Mouse (Mus musculus) cerebellum, adult 2 months (tissue): ENCODE results near the gene Gm16181. TPM values are rescaled to one million over a fixed set of nuclear protein-coding genes. Genes with fewer than 3 reads are reported as not detected.

ENCODE experiments used
- DNase-seq, 2 experiments: peaks; one replicate each; pipeline ENCODE4 v3.0.0; 2021
- H3K27ac ChIP-seq: fragments of 200-500 bp; 2 replicates; pipeline ENCODE4 v1.5.1; 2012; ENCODE audit warnings: low read length, control low read depth, inconsistent platforms; ENCODE audit not compliant: insufficient read depth
- H3K27me3 ChIP-seq: fragments of 200-500 bp; 2 replicates; pipeline ENCODE4 v1.6.1; 2012; ENCODE audit warnings: inconsistent platforms, mild to moderate bottlenecking, low read length, moderate library complexity; ENCODE audit not compliant: control insufficient read depth, insufficient read depth
- H3K4me1 ChIP-seq: fragments of 200-500 bp; 2 replicates; pipeline ENCODE4 v1.6.1; 2011; ENCODE audit warnings: low read length; ENCODE audit not compliant: control insufficient read depth, insufficient read depth
- H3K4me3 ChIP-seq: fragments of 200-500 bp; replicated peaks from 2 replicates; pipeline ENCODE3; 2011; ENCODE audit warnings: mild to moderate bottlenecking, low read depth, low read length, control low read depth; ENCODE audit not compliant: insufficient read depth
- CTCF ChIP-seq: fragments of 200-500 bp; IDR thresholded peaks from 2 replicates; pipeline ENCODE4 v1.5.1; 2011; ENCODE audit warnings: low read depth, mild to moderate bottlenecking, control low read depth, low read length, moderate library complexity, borderline replicate concordance; ENCODE audit not compliant: insufficient read depth
- POLR2A ChIP-seq: fragments of 200-500 bp; IDR thresholded peaks from 2 replicates; pipeline ENCODE4 v1.6.1; 2011; ENCODE audit warnings: low read length, control low read depth, borderline replicate concordance; ENCODE audit not compliant: insufficient read depth
- WGBS: fragments of 180-500 bp; shearing (Covaris S2); methylation state at CpG from one replicate; pipeline ENCODE4 v1.1.7; 2018; 5-methylcytosine and 5-hydroxymethylcytosine counted together
- polyA plus RNA-seq: library from polyadenylated mRNA; depleted of rRNA; stranded (reverse); fragments of >200 nt; gene quantifications from 2 replicates; pipeline ENCODE4 v1.2.3, GENCODE M21; 2012

Gene Gm16181
- polyA plus RNA-seq, 1 experiment, result not detected

- peak; percentile 91 to 94 for DNase-seq
- TF ChIP-seq POLR2A, result peak; percentile 76; the same call in 1 of the 2 replicates
- TF ChIP-seq CTCF, result 0 out of 2 replicates have a peak, but pooled peaks have one; percentile 7
- Histone ChIP-seq H3K4me3 (peak within 1 kb of the TSS; percentile 83), H3K27me3 (no peaks in the 10 kb centered on the region), H3K27ac (peak within 1 kb of the TSS; percentile 82), H3K4me1 (peaks cover 11% of the 10 kb centered on the region; the same call in 1 of the 2 replicates)
- WGBS, result under 1% methylated on average over 35 of the region's 35 CpGs
Measured at GRCm38 (mm10) chr17:35235614-35236389, 15.2 kb downstream of the Gm16181 start, which contains the start of gene Nfkbil1. Gene Nfkbil1, minus strand, starts transcription at chr17:35235792.

GRCm38 (mm10) chr17:35236390-35236746 is 15.7 kb downstream of the Gm16181 start:
- 1% methylated on average over 18 of the region's 18 CpGs for WGBS
- Histone ChIP-seq H3K4me3 (peak overlapping the region; percentile 83), H3K4me1 (peaks cover 11% of the 10 kb centered on the region; the same call in 1 of the 2 replicates)

GRCm38 (mm10) chr17:35236996-35237395 is 16.4 kb downstream of the Gm16181 start:
- 9% methylated on average over 9 of the region's 9 CpGs for WGBS
- TF ChIP-seq CTCF, result no peak
- TF ChIP-seq POLR2A, result peak; percentile 36; the same call in 1 of the 2 replicates
- H3K27me3 ChIP-seq, result no peaks in the 10 kb centered on the region
- peak overlapping the region; percentile 82 for H3K27ac ChIP-seq
- H3K4me3 ChIP-seq, result peak overlapping the region; percentile 83
- DNase-seq, result peak; percentile 60 to 66
- H3K4me1 ChIP-seq, result peaks cover 8% of the 10 kb centered on the region; the same call in 1 of the 2 replicates

More at GRCm38 (mm10) chr17:35236390-35236746, 15.7 kb downstream of the Gm16181 start:
- H3K27ac ChIP-seq, result peak overlapping the region; percentile 82
- H3K27me3 ChIP-seq, result no peaks in the 10 kb centered on the region
- peak; percentile 97 to 100 for DNase-seq
- TF ChIP-seq CTCF, result peak; percentile 90
- peak; percentile 49; the same call in 1 of the 2 replicates for TF ChIP-seq POLR2A

GRCm38 (mm10) chr17:35237504-35237903 is 16.9 kb downstream of the Gm16181 start:
- TF ChIP-seq CTCF (no peak), POLR2A (no peak)
- Histone ChIP-seq H3K27ac (peak overlapping the region; percentile 82), H3K27me3 (no peaks in the 10 kb centered on the region), H3K4me3 (peak overlapping the region; percentile 83), H3K4me1 (peaks cover 8% of the 10 kb centered on the region; the same call in 1 of the 2 replicates)
- 82% methylated on average over 12 of the region's 12 CpGs for WGBS
- no peak for DNase-seq

- Histone ChIP-seq H3K27ac (no peak overlapping the region), H3K4me1 (peaks cover 17% of the 10 kb centered on the region)
Measured at GRCm38 (mm10) chr17:35239700-35240099, 19.1 kb downstream of the Gm16181 start.

DNA sequence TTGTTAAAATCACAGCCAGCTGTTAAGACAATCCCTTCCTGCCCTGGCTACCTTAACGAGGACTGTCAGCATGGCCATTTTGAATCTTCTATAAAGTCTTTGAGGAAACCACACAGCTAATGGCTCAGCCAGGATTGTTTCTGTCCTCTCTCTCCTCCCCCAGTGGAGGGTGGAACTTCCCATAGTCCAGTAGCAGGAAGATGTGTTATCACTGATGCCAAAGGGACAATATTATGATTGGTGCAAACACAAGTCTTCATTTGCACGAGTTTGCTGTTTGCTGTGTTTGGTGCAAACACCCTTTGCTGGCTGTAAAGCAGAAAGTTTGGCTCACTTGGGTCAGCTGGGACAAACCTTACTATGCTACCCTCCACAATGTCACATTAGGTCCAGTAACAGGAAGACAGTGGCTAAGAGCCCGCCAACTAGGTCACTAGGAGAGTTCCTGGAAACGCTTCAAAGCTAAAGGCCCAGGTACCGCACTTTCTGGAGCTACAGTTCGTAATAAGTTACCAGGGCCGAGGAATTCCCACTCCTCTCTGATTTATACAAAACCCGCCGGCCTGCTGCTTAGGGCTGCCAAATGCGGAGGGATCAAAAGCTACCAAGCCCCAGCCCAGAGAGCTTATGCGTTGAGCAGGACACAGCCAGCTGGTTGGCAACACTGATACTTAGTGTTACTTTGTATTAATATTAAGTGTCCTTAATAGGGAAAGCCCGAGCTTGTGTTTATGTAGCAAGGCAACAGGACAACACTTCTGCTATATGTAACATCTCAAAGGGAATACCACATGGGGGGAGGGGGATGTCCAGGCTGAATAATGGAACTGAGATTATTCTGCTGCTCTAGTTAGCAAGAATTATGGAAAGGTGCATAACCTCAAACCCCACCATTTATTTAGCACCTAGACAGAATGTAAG is 20.0 kb downstream of the Gm16181 start:
- 11% methylated on average over 12 of the region's 12 CpGs for WGBS
- Histone ChIP-seq H3K4me1 (peaks cover 18% of the 10 kb centered on the region), H3K4me3 (peak overlapping the region; percentile 64), H3K27me3 (no peaks in the 10 kb centered on the region), H3K27ac (peak overlapping the region; percentile 91)
- TF ChIP-seq CTCF, result no peak
- no peak for TF ChIP-seq POLR2A
- peak; percentile 53 to 62 for DNase-seq

More at GRCm38 (mm10) chr17:35239700-35240099, 19.1 kb downstream of the Gm16181 start:
- Histone ChIP-seq H3K4me3 (no peak overlapping the region), H3K27me3 (no peaks in the 10 kb centered on the region)
- DNase-seq, result no peak
- TF ChIP-seq CTCF (no peak), POLR2A (no peak)
- WGBS, result 83% methylated on average over 5 of the region's 5 CpGs

DNA sequence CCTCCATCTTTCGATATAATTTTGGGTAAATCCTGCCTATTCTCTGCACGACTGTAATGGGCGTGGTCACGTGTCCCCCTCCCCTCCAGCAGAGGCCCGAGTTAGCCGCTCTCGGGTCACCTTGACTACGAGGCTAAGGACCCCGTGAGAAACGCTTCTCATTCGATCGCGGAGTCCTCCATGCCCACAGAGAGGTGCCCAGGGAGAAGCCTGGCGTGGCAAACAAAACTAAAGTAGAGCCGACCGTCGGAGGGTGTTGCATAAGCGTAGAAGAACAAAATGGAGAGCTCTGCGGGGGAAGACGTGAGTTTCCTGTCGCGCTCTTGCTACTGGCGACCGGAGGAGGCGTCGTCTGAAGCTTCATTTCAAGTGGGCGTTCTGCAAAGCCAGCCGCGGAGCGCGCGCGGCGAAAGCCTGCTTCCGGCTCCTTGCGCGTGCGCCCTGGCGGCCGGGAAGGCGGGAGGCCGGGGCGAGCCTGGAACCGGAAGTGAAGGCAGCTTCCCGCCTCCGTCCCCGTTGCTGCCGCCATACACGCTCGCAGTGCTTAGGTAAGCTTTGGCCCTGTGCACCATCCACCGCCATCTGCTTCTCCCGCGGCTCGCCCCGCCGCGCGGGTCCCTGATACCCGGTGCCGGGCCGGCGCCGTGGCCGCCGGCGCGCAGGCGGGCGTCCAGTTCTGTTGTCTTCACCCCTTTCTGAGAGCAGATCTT is 20.8 kb downstream of the Gm16181 start, which contains the start of gene Ddx39b:
Gene Ddx39b (plus strand): TSS at position 442 of the 710 bp plus-strand sequence.
- WGBS, result under 1% methylated on average over 69 of the region's 69 CpGs
- peaks cover 26% of the 10 kb centered on the region for H3K4me1 ChIP-seq

More for the DNA sequence above, 20.8 kb downstream of the Gm16181 start, which contains the start of gene Ddx39b:
- no peaks in the 10 kb centered on the region for H3K27me3 ChIP-seq
- DNase-seq, result peak; percentile 96 to 97
- peak within 1 kb of the TSS; percentile 77 for H3K4me3 ChIP-seq
- no peak for TF ChIP-seq CTCF
- peak; percentile 79 for TF ChIP-seq POLR2A
- H3K27ac ChIP-seq, result peak within 1 kb of the TSS; percentile 91
